1 mouse cellular context compared by ENCODE assay signal in the genomic region with DNA sequence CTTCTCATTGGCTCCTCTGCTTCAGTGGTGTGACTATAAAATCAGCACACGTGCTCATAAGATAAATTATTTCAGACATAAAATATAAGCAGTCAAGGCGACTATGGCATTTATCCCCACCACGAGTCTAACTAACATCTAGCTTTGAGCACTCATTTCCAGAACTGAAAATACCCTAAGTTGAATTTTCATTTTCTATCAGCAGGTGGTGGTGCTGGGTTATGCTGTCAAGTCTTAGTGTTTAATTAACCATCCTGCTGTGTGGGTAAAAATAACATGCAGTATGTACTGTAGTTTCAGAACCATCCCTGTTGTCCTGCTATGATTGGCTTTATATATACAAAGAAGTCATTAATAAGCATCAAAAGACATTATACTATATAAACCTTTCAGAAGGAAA.
TF ChIP-seq lines count a peak whose summit lies in the region.

No protein-coding gene starts in this region.

TF ChIP-seq in CH12.LX, 34 proteins besides CTCF, POLR2A, EP300 and RAD21 (continued from another document):
- no peak; the same call in 1 of the 2 replicates for TF ChIP-seq JUND (conservative IDR thresholded peaks at IDR 0.05; ENCODE audit: low read depth, low read length)
- no peak for TF ChIP-seq ZMIZ1 (IDR thresholded peaks at IDR 0.05; ENCODE audit: low read depth, low read length)
- no peak for TF ChIP-seq BHLHE40 (IDR thresholded peaks at IDR 0.05; ENCODE audit: low read depth, low read length)
- TF ChIP-seq CHD2 (IDR thresholded peaks at IDR 0.05; ENCODE audit: low read length), result no peak
- no peak for TF ChIP-seq ZKSCAN1 (IDR thresholded peaks at IDR 0.05; ENCODE audit: borderline replicate concordance, low read depth, low read length)
- no peak for TF ChIP-seq MAZ (IDR thresholded peaks at IDR 0.05; ENCODE audit: low read depth, low read length)
- TF ChIP-seq E2F4 (IDR thresholded peaks at IDR 0.05; ENCODE audit: insufficient replicate concordance, low read depth, low read length), result no peak
- no peak for TF ChIP-seq POLR2AphosphoS2 (IDR thresholded peaks at IDR 0.05; ENCODE audit: low read depth, low read length)
